Mouse (Mus musculus): Measurements from ENCODE around the gene Ccser2. TPM values are rescaled to one million over a fixed set of nuclear protein-coding genes. Genes with fewer than 3 reads are reported as not detected.

The Ccser2 gene
- polyA plus RNA-seq, 1 experiment from 2014 or later, result 58.2 TPM

DNA sequence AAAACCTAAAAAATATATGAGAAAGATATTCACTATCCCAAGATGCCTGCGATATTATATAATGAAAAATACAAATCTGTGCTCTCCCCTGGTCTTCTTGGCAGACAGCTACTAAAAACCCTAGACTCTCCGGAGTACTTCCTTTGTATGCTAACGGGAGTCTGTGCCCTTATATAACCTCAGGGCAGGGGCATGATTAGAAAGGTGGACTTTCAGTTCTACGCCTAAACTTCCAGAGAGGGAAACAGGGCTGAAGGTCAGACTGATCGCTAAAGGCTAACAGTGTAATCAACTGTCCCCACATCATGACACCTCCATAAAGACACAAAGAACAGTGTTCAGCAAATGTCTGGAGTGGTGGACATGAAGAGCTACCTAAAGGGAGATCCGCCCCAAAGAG, 11.3 kb downstream of the Ccser2 start:
- Histone ChIP-seq H3K4me3 (ENCODE audit: low read length) (no peak overlapping the region), H3K27ac (ENCODE audit: low read length) (no peak overlapping the region), H3K27me3 (ENCODE audit: control insufficient read depth, insufficient read depth, low read length) (no peaks in the 10 kb centered on the region), H3K4me1 (ENCODE audit: control insufficient read depth, insufficient read depth, low read length) (peaks cover 8% of the 10 kb centered on the region), H3K9me3 (replicated peaks; ENCODE audit: control insufficient read depth, low read length) (no peaks in the 10 kb centered on the region), H3K4me2 (ENCODE audit: low read depth, low read length) (no peak overlapping the region), H3K36me3 (ENCODE audit: control insufficient read depth, insufficient read depth) (no peaks in the 10 kb centered on the region), H3K9ac (ENCODE audit: low read length) (no peak overlapping the region)
- no peak for ATAC-seq (replicated peaks; ENCODE audit: extremely low read depth, insufficient read depth, low FRiP score)
- WGBS, result 74% methylated on average over 6 of the region's 6 CpGs

DNA sequence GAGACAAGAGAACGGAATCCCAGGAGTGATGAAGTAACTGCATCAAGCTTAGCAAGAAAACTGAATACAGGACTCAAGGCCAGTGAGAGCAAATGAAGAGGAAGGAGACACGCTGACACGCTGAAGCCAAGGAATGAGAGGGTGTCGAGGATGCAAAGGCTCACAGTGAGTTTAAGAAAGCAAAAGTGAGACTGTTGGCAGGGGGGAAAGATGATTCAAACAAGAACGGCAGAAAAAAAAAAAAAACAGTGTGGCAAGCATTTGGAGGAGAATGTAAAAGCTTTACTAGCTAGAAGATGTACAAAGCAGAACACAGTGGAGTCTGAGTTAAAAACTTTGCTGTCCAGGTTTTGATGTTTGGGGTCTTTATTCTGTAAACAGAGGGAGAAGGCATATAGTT, 11.9 kb downstream of the Ccser2 start:
- H3K4me3 ChIP-seq (ENCODE audit: low read length), result no peak overlapping the region
- H3K27me3 ChIP-seq (ENCODE audit: control insufficient read depth, insufficient read depth, low read length), result no peaks in the 10 kb centered on the region
- ATAC-seq (replicated peaks; ENCODE audit: extremely low read depth, insufficient read depth, low FRiP score), result no peak
- no peaks in the 10 kb centered on the region for H3K9me3 ChIP-seq (replicated peaks; ENCODE audit: control insufficient read depth, low read length)
- WGBS, result 55% methylated on average over 5 of the region's 5 CpGs
- no peak overlapping the region for H3K27ac ChIP-seq (ENCODE audit: low read length)
- no peaks in the 10 kb centered on the region for H3K36me3 ChIP-seq (ENCODE audit: control insufficient read depth, insufficient read depth)
- no peak overlapping the region for H3K4me2 ChIP-seq (ENCODE audit: low read depth, low read length)
- H3K4me1 ChIP-seq (ENCODE audit: control insufficient read depth, insufficient read depth, low read length), result peaks cover 8% of the 10 kb centered on the region
- no peak overlapping the region for H3K9ac ChIP-seq (ENCODE audit: low read length)

DNA sequence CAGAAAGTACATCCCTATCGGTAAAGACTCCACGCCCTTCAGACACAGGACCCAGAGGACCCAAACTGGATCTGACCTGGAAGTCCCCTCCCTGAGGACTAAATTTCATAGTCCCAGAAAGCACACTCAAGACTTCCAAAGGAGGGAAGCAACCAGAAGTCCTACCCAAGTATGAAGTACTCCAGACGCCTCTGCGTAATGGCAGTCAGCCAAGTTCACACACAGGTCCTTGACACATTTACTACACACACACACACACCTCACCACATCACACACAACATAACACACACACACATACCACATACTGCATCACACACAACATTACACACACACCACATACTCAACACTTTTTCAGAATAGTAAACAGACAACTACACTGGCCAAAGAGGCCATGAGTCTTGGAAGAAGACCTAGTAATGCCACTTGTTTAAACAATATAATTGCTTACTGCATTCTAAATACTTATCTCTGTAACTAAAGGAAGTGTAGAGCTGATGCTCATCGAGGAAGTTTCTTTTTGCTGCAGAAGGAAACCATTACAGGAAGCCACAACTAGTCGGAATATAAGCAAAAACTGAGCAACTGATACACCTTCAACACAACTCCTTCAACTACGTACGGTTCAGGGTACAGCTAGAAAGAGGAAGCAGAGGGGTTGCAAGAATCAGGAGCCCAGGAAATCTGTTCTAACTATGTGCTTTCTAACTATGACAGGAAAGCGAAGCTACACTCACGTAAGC, 15.7 kb downstream of the Ccser2 start:
- Histone ChIP-seq H3K9ac (ENCODE audit: low read length) (no peak overlapping the region), H3K4me1 (ENCODE audit: control insufficient read depth, insufficient read depth, low read length) (peaks cover 8% of the 10 kb centered on the region), H3K36me3 (ENCODE audit: control insufficient read depth, insufficient read depth) (no peaks in the 10 kb centered on the region), H3K9me3 (replicated peaks; ENCODE audit: control insufficient read depth, low read length) (no peaks in the 10 kb centered on the region), H3K4me2 (ENCODE audit: low read depth, low read length) (no peak overlapping the region), H3K27me3 (ENCODE audit: control insufficient read depth, insufficient read depth, low read length) (no peaks in the 10 kb centered on the region), H3K4me3 (ENCODE audit: low read length) (no peak overlapping the region), H3K27ac (ENCODE audit: low read length) (no peak overlapping the region)
- no peak for ATAC-seq (replicated peaks; ENCODE audit: extremely low read depth, insufficient read depth, low FRiP score)
- WGBS, result 64% methylated on average over 10 of the region's 10 CpGs

DNA sequence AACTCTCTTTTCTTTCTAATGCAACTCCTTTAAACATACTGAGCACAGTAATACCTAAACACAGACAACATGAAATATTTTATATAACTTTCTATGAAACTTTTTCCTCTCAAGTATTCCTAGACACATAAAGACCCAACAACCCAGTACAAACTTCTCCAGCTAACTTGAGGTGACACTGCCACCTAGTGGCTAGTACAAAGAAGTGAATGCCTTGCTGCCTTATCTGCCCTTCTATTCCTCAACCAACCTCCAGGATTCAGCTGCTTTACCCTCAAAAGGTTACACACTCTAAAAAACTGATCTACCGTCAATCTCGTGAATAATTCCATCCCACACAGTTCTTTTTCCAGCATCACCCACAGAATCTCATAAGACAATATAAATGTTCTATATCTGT, 16.4 kb downstream of the Ccser2 start:
- Histone ChIP-seq H3K27ac (ENCODE audit: low read length) (no peak overlapping the region), H3K4me2 (ENCODE audit: low read depth, low read length) (no peak overlapping the region), H3K4me3 (ENCODE audit: low read length) (no peak overlapping the region), H3K36me3 (ENCODE audit: control insufficient read depth, insufficient read depth) (no peaks in the 10 kb centered on the region), H3K9ac (ENCODE audit: low read length) (no peak overlapping the region), H3K4me1 (ENCODE audit: control insufficient read depth, insufficient read depth, low read length) (peaks cover 8% of the 10 kb centered on the region), H3K9me3 (replicated peaks; ENCODE audit: control insufficient read depth, low read length) (no peaks in the 10 kb centered on the region), H3K27me3 (ENCODE audit: control insufficient read depth, insufficient read depth, low read length) (no peaks in the 10 kb centered on the region)
- WGBS, result 17% methylated on average over 2 of the region's 2 CpGs
- ATAC-seq (replicated peaks; ENCODE audit: extremely low read depth, insufficient read depth, low FRiP score), result peak; percentile 49; the same call in 1 of the 2 replicates

DNA sequence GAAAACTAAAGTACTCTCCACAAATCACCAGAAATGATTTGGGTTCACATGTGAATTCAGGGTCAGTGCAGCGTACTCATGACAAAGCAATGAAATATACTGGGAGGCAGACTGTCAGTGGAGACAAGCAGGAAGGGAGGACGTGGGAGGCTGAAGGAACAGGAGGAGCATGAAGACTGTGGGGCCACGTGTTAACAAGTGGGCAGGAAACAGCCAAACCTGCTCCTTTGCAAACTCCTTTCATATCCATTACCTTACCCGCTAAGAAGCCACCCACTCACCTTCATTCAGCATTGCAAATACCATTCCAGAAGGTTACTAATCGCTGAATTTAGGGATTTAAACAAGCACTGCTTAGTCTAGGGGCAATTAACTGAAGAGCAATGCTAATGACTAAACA, 25.9 kb downstream of the Ccser2 start:
- no peak for ATAC-seq (replicated peaks; ENCODE audit: extremely low read depth, insufficient read depth, low FRiP score)
- 46% methylated on average over 5 of the region's 5 CpGs for WGBS

DNA sequence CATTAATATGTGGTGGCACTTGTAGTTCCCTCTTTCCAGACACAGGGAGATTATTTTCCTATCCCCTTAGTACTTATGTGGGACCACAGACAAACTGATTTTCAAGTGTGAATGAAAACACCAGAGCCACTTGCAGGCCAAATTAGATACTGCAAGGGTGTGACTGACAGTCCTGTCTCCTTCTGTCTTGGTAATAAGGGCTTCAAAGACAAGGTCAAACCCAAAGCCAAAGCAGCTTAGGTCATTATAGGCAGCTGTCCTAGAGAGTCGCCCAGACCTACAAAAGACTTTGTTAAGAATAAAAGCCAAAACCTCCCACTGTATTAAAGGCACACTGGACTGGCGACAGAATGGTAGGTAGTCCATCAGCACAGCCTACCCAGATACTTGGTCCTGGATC, 30.6 kb downstream of the Ccser2 start:
- no peaks in the 10 kb centered on the region for H3K27me3 ChIP-seq (ENCODE audit: control insufficient read depth, insufficient read depth, low read length)
- 0 out of 2 replicates have a peak overlapping the region, but pooled peaks have one; percentile 25 for H3K9ac ChIP-seq (ENCODE audit: low read length)
- peak overlapping the region; percentile 51; the same call in 1 of the 2 replicates for H3K27ac ChIP-seq (ENCODE audit: low read length)
- peaks cover 15% of the 10 kb centered on the region for H3K36me3 ChIP-seq (ENCODE audit: control insufficient read depth, insufficient read depth)
- no peak overlapping the region for H3K4me2 ChIP-seq (ENCODE audit: low read depth, low read length)
- WGBS, result 60% methylated on average over 2 of the region's 2 CpGs
- H3K9me3 ChIP-seq (replicated peaks; ENCODE audit: control insufficient read depth, low read length), result no peaks in the 10 kb centered on the region
- H3K4me3 ChIP-seq (ENCODE audit: low read length), result no peak overlapping the region
- no peak for ATAC-seq (replicated peaks; ENCODE audit: extremely low read depth, insufficient read depth, low FRiP score)
- peaks cover 7% of the 10 kb centered on the region for H3K4me1 ChIP-seq (ENCODE audit: control insufficient read depth, insufficient read depth, low read length)

More for the DNA sequence above, 25.9 kb downstream of the Ccser2 start:
- H3K4me2 ChIP-seq (ENCODE audit: low read depth, low read length), result no peak overlapping the region
- no peak overlapping the region for H3K27ac ChIP-seq (ENCODE audit: low read length)
- no peaks in the 10 kb centered on the region for H3K9me3 ChIP-seq (replicated peaks; ENCODE audit: control insufficient read depth, low read length)
- no peak overlapping the region for H3K4me3 ChIP-seq (ENCODE audit: low read length)
- peaks cover 15% of the 10 kb centered on the region for H3K36me3 ChIP-seq (ENCODE audit: control insufficient read depth, insufficient read depth)
- no peak overlapping the region for H3K9ac ChIP-seq (ENCODE audit: low read length)
- H3K4me1 ChIP-seq (ENCODE audit: control insufficient read depth, insufficient read depth, low read length), result peaks cover 3% of the 10 kb centered on the region
- H3K27me3 ChIP-seq (ENCODE audit: control insufficient read depth, insufficient read depth, low read length), result no peaks in the 10 kb centered on the region

DNA sequence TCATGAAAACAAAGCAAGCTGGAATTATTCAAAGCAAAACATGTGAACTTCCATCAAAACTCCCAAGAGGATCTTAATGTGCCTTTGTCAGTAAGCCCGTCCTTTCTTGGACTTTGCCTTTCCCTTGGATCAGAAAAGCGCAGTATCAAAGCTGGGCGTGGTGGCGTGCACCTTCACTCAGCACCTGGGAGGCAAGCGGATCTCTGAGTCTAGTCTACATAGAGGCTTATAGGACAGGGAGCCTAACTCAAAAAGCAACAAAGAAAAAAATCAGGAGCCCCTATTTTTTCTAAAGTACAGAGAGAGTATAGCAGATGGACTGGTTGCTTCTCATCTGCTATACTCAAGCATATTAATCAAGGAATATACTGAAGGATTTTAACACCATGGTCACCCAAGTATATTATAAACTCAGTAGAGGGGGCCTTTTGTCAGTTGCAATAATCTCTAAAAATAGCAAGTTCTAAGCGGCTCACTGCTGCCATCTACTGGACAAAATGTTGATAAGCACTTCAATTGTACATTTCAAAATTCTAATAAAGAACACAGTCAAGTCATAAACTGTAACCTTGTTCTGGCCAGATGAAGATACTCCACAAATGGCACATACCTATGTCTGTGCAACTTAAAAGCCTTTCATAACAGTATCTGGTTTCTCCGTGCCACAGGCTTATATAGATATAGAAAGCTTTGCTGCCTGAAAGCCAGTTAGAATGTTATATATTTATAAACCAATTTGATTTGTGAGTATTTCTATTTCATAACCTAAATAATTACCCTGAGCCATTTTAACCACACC, 31.3 kb downstream of the Ccser2 start:
- H3K4me3 ChIP-seq (ENCODE audit: low read length), result no peak overlapping the region
- H3K4me2 ChIP-seq (ENCODE audit: low read depth, low read length), result no peak overlapping the region
- WGBS, result 63% methylated on average over 7 of the region's 7 CpGs
- peak overlapping the region; percentile 43; the same call in 1 of the 2 replicates for H3K27ac ChIP-seq (ENCODE audit: low read length)
- peaks cover 15% of the 10 kb centered on the region for H3K36me3 ChIP-seq (ENCODE audit: control insufficient read depth, insufficient read depth)
- ATAC-seq (replicated peaks; ENCODE audit: extremely low read depth, insufficient read depth, low FRiP score), result no peak
- H3K4me1 ChIP-seq (ENCODE audit: control insufficient read depth, insufficient read depth, low read length), result peaks cover 11% of the 10 kb centered on the region
- H3K9me3 ChIP-seq (replicated peaks; ENCODE audit: control insufficient read depth, low read length), result no peaks in the 10 kb centered on the region
- no peaks in the 10 kb centered on the region for H3K27me3 ChIP-seq (ENCODE audit: control insufficient read depth, insufficient read depth, low read length)
- H3K9ac ChIP-seq (ENCODE audit: low read length), result 0 out of 2 replicates have a peak overlapping the region, but pooled peaks have one; percentile 41

DNA sequence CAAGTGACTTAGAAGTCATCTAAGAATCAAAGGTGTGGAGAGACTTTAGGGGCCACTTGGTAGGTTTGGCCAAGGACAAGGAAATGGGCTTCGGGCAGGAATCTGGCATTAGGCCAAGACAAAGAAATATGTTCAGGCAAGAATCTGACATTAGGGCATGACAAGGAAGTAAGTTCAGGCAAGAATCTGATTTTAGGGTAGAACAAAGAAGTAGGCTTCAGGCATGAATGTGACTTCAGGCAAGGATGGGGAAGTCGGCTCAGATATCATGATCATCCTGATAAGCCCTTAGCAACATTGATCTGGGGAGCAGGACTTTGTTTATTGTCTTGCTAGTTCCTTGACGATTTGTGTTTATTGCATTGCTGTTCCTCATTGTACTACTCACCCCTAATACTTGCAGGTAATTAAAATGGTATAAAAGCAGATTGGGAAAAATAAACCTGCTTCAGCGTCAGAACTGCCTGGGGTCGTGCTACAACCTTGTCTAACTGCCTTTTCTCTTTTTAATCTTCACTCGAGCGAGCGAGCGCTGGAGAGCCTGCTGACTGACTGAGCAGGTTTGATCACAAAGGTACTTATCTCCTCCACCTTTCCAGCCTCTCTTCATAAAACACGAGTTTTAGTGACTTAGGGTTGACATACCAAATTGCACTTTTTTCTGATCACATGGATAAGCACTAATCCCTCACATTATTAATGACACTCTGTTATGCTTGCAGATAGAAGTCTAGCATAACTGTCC, 35.8 kb downstream of the Ccser2 start:
- H3K27ac ChIP-seq (ENCODE audit: low read length), result no peak overlapping the region; the same call in 1 of the 2 replicates
- WGBS, result 62% methylated on average over 10 of the region's 10 CpGs
- no peaks in the 10 kb centered on the region for H3K9me3 ChIP-seq (replicated peaks; ENCODE audit: control insufficient read depth, low read length)
- no peak for ATAC-seq (replicated peaks; ENCODE audit: extremely low read depth, insufficient read depth, low FRiP score)
- no peaks in the 10 kb centered on the region for H3K27me3 ChIP-seq (ENCODE audit: control insufficient read depth, insufficient read depth, low read length)
- H3K4me2 ChIP-seq (ENCODE audit: low read depth, low read length), result no peak overlapping the region
- H3K4me3 ChIP-seq (ENCODE audit: low read length), result no peak overlapping the region
- no peaks in the 10 kb centered on the region for H3K36me3 ChIP-seq (ENCODE audit: control insufficient read depth, insufficient read depth)
- H3K9ac ChIP-seq (ENCODE audit: low read length), result no peak overlapping the region
- H3K4me1 ChIP-seq (ENCODE audit: control insufficient read depth, insufficient read depth, low read length), result peaks cover 8% of the 10 kb centered on the region

Data from heart, embryonic 16.5 days (tissue).